Mouse (Mus musculus): ENCODE measurements around the gene Tmem129.

GRCm38 (mm10) chr5:33628820-33629300, 29.4 kb downstream of the Tmem129 start:
- TF ChIP-seq GATA1 (IDR thresholded peaks at IDR 0.05; ENCODE audit: borderline replicate concordance, low read length), result no peak
- no peak for TF ChIP-seq FLI1 (IDR thresholded peaks at IDR 0.05; ENCODE audit: low read length)

Data from megakaryocyte, embryonic 14.5 days (primary cell).